Mouse (Mus musculus): Measurements from ENCODE around the gene Uts2r. TPM values are rescaled to one million over a fixed set of nuclear protein-coding genes. Genes with fewer than 3 reads are reported as not detected.

Gene Uts2r
- total RNA-seq, 2 experiments from 2014 or later: 0.14 to 0.20 TPM

DNA sequence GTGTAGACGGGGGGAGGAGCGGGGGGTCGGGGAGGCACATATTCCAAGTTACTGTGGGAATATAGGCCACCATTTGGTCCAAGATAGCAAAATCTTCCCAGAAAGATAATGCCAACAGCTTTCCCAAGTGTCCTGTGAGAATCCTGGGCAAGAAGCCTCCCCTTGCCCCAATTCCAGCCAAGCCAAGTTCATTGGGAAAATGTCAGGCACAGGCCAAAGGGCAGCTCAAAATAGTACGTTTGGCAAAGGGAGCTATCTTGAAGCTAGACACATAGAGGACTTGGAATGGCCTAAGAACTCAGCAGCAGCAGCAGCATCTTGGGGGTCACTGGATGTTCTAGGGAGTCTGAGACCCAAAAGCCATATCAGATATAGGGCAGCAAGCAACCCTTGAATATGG, 3.7 kb downstream of the Uts2r start:
- DNase-seq: no peak

DNA sequence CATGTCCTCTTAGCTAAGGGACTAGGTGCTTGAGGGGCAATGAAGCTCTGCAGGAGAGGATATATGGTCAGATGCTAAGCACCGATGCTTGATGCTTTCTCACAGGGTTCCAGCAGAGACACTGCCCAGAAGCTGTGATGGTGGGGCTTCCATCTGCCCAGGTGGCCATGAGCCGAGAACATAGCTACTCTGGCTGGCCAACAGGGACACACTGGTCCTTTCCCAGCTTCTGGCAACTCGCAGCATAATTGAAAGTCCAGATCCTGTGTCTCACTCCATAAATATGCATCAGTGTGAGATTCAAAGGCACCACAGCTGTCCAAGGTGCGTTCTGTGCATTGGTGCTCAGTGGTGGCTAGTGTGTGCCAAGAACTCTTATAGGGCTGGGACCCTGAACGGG, 13.1 kb downstream of the Uts2r start:
- no peak for DNase-seq

DNA sequence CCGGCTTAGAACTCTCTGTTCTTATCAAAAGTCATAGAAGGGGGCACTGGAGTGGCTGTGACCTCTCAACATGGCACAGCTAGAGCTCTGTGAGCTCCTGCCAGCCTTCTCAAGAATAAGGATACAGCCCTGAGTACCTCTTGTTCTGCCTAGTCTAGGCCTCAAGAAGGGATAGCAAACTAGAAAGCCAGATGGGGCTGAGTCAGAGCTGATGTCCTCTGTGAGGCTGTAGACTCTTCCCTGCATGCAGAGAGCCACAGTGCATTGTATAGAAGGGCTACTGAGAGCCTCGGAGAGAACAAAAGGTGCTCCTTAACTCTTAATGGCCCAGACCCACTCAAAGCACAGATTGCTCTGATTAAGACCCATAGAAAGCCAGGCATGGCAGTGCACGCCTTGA, 14.2 kb downstream of the Uts2r start:
- no peak for DNase-seq

DNA sequence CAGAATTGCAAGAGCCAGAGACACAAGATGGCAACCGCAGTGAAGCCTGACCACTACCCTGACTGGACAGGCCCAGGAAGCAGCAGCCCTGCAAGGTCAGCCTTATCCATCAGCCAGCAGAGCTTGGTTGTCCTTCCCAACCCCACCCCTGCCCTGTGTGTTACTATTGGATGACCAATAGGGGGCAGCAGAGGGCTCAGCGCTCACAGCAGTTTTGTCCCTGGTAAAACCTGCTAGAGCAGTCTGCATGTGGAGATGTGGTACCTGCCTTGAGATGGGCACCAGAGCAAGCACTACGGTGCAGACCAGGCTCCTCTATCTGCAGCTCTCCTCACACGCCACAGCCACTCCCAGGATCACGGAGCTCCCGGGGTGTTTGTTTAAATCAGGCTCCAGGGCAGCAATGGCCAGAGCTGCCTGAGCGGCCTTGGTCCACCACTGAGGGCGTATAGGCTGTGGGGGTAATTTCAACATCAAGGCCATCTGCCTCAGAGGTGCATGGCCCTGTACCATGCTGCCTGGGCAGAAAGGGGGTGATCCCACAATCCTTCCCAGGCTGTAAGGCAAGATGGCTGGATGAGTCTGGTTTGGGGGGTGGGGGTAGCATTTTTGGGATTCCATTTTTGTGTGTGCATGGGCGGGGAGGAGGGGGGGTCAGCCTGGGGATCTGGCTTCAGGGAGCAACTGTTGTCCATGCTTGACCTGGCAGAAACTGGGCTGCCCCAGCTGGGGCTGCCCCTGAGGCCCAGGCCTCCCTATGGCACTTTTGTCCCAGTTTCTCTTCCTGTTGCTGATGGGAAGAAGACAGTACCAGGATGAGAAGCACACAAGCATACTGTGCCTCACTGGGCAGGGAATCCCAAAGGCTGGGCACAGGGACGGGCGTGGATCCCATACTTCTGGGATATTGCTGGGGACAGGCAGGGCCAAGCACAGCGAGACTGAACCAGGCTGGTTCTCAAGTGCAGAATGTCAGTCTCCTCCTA, 16.5 kb downstream of the Uts2r start:
- DNase-seq: peak; percentile 68

GRCm38 (mm10) chr11:121189681-121190080, 29.6 kb downstream of the Uts2r start:
- peak; percentile 66 for DNase-seq

- no peak for DNase-seq
These were observed 32.7 kb downstream of the Uts2r start for GRCm38 (mm10) chr11:121192742-121193141.

- DNase-seq: no peak
These were observed 33.3 kb downstream of the Uts2r start for GRCm38 (mm10) chr11:121193415-121193814.

DNA sequence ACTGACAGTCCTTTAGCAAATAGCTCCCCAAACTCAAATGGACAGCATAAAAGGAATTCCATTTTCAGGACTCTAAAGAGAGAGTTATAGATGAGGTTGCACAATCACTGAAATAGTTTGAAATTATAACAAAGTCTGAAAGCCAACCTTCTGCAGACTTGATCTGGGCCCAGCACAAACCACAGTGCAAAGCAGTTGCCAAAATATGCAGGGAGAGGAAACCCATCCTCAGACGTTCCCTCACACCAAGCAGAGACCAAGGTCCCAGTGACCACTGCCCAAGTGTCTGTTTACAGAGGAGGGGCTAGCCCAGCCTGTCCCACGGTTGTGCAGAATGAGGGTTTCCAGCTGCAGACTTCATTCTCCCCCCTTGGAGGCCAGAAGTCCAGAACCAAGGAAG, 38.6 kb downstream of the Uts2r start:
- DNase-seq: no peak

- DNase-seq: no peak
These were observed 39.8 kb downstream of the Uts2r start for GRCm38 (mm10) chr11:121199851-121200250.

DNA sequence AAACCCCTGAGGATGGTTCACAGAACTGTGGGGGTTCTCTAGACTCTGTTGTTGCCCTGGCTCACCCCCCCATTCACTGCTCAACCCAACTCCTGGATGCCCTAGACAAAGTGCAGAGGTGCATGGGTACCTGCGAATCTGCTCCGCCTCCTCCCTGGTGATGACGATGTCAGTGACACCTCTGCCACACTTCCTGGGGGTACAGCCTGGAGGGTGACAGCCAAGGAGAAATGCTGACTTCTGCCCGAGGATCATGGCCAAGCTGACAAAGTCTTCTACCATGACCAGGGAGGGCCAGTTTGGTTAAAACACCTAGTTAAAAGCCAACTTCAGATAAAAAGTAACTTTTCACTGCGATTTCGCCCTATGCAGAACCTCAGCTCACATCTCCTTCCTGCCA, 40.7 kb downstream of the Uts2r start:
- no peak for DNase-seq

DNA sequence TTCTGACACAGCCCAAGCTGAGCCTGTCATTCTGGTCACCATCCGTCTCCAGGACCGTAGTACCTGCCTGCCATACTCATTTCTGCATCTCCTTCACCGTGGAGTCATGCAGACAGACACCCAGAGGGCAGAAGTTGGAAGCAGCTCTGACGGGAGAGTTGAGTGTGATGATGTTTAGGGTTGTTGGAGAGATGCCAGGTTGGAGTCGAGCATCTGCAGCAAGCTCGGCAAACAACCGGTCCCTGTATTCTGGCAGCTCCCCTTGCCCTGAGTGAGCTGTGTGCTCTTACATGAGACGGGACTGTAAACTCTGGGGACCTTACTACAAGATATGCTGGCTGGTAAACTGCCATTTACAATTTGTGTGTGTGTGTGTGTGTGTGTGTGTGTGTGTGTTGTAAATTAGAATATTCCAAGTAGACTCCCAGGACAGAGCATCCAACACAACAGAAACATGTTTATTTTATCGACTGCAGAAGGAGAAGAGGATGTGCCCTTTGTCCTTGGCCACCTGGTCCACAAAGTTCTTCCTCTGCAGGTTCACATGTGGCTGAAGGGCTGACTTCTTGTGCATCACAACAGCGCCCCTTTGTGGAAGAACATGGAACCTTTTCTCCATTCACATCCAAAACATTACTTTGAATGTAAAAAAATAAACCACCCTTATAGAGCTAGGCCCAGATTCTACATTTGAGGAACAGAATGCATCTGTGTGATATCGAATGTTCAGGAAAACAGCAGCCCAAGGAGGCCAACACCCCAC, 41.5 kb downstream of the Uts2r start:
- DNase-seq: peak; percentile 52

DNA sequence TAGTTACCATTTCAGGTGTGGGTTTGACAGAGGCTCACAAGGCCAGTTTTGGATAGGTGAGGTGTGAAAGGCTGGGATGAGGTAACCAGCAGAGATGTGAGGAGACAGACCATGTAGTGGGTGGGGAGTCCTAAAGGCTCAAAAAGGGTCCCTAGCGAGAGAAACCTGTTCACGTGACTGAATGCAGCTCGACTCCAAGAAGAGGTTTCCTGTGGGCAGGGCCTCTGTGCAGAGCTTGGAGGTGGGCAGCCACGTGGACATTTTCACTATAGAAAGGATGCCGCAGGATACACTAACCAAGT, 43.7 kb downstream of the Uts2r start:
- DNase-seq: no peak

DNA sequence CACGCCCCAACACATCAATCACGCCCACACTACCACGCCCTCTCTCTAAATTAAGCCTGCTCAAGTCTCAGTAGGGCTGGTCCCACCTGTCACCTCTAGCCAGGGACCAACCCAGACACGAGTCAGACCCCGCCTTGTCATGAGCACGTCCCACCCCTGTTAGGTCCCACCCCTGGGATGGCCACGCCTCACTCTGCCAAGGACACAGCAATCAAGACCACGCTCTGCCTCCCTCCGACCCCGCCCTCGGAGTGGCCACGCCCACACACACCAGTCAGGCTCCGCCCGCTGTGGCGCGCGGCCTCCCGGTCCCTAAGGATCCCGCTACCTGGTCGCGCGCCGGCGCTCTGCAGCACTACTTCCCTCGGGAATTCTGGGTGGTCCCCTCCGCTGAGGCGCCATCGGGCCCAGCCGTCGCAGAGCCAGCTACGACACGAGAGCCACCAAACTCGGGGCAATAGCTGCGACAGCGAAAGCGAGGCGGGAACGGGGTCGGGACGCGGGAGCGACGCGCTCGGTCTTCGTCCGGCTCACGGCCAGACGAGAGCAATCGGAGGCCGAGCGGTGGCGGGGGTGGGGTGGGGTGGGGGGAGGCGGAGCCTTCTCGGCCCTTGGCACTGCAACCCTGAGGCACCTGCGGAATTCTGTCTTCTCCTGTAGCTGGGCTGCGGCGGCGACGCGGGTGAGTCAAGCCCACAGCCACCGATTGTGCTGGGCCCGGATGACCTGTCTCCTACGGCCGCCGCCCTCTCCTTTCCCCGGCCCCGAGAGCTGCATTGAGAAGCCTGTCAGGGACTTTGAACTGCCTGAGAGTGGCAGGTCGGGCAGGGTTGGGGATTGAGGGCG, 44.3 kb downstream of the Uts2r start, which contains the start of the genes Hexdc and Ogfod3:
Gene Hexdc, plus strand, starts transcription at position 273 of the 846 bp plus-strand sequence.
Gene Ogfod3, minus strand, starts transcription at position 551 of the 846 bp plus-strand sequence.
- peak; percentile 97 for DNase-seq

Other genes starting within 250 kb of the Uts2r start
- gene Ccdc57, start 227.4 kb upstream of the Uts2r start, total RNA-seq (2021): 1 to 10 TPM; 2.1 to 2.4 TPM
- 10 to 100 TPM; 13.3 to 22.8 TPM for gene Slc16a3, start 211.8 kb upstream of the Uts2r start, total RNA-seq (2021)
- 10 to 100 TPM; 84.4 to 91.9 TPM for gene Csnk1d, start 168.9 kb upstream of the Uts2r start, total RNA-seq (2021)
- gene Cd7, start 120.9 kb upstream of the Uts2r start, total RNA-seq (2021): under 1 TPM in 1 of 2 experiments, not detected in 1; 0.29 TPM
- gene Sectm1b, start 96.7 kb upstream of the Uts2r start, total RNA-seq (2021): not detected
- gene Sectm1a, start 79.1 kb upstream of the Uts2r start, total RNA-seq (2021): not detected
- not detected for gene Tex19.2, start 41.6 kb upstream of the Uts2r start, total RNA-seq (2021)
- gene Tex19.1, start 14.1 kb upstream of the Uts2r start, total RNA-seq (2021): not detected
- gene Hexdc, start 44.2 kb downstream of the Uts2r start, total RNA-seq (2021): 10 to 100 TPM; 17.0 to 17.8 TPM
- gene Ogfod3, start 44.4 kb downstream of the Uts2r start, total RNA-seq (2021): 10 to 100 TPM; 18.7 to 22.2 TPM
- 10 to 100 TPM; 11.8 to 12.5 TPM for gene Cybc1, start 69.1 kb downstream of the Uts2r start, total RNA-seq (2021)
- 10 to 100 TPM; 58.7 to 62.4 TPM for gene Narf, start 77.0 kb downstream of the Uts2r start, total RNA-seq (2021)
- 10 to 100 TPM; 30.3 to 34.5 TPM for gene Foxk2, start 99.7 kb downstream of the Uts2r start, total RNA-seq (2021)
- gene Wdr45b, start 194.2 kb downstream of the Uts2r start, total RNA-seq (2021): 10 to 100 TPM; 55.8 to 56.4 TPM
- 1 to 10 TPM; 2.9 to 3.3 TPM for gene Rab40b, start 228.0 kb downstream of the Uts2r start, total RNA-seq (2021)